ENCODE assay signal across 15 mouse cellular contexts in genomic region chr12:59932471-59932870, GRCm38 (mm10).
A peak's percentile ranks its signal among the peaks of the same experiment; 100 is the strongest.
DNase-seq lines count a peak whose midpoint lies in the region; ATAC-seq and TF ChIP-seq lines count a peak whose summit lies in the region.
"Had no signal": no experiment of that assay in that cellular context is flagged by ENCODE, and none has a peak within 500 bp of the region (broad histone marks: within the 10 kb centered on the region; RNA-seq: fewer than 3 reads in every experiment).

No protein-coding gene starts in this region.

- WGBS in lung, embryonic 14.5 days, result 37% methylated on average over 2 of the region's 2 CpGs
- 86% methylated on average over 2 of the region's 2 CpGs for WGBS in intestine, embryonic 16.5 days

- peak; percentile 63 for ATAC-seq in lung, embryonic 14.5 days (ENCODE audit: insufficient read depth)
- ATAC-seq in intestine, embryonic 16.5 days, result no peak
- ATAC-seq: CD4-positive, CD25-positive, alpha-beta regulatory T cell, adult 4 months had no signal

- H3K9ac ChIP-seq in lung, embryonic 14.5 days, result no peak overlapping the region
- no peak overlapping the region for H3K9ac ChIP-seq in intestine, embryonic 16.5 days (ENCODE audit: low read depth, low read length)
- H3K9ac ChIP-seq: liver, embryonic 14.5 days had no signal

- no peaks in the 10 kb centered on the region for H3K9me3 ChIP-seq in lung, embryonic 14.5 days (ENCODE audit: low read depth, low read length)
- no peaks in the 10 kb centered on the region for H3K9me3 ChIP-seq in intestine, embryonic 16.5 days (ENCODE audit: control insufficient read depth, low read length)
- H3K9me3 ChIP-seq: limb, embryonic 10.5 days had no signal

- H3K4me1 ChIP-seq in lung, embryonic 14.5 days (ENCODE audit: insufficient read depth), result no peaks in the 10 kb centered on the region
- H3K4me1 ChIP-seq in intestine, embryonic 16.5 days (ENCODE audit: control insufficient read depth, insufficient read depth, low read length), result no peaks in the 10 kb centered on the region
- H3K4me1 ChIP-seq: limb, embryonic 10.5 days had no signal

- no peaks in the 10 kb centered on the region for H3K27me3 ChIP-seq in lung, embryonic 14.5 days (ENCODE audit: insufficient read depth, low read length)
- H3K27me3 ChIP-seq in intestine, embryonic 16.5 days (replicated peaks; ENCODE audit: control insufficient read depth, insufficient read depth, low read length), result no peaks in the 10 kb centered on the region

- no peak overlapping the region for H3K4me2 ChIP-seq in lung, embryonic 14.5 days
- no peak overlapping the region for H3K4me2 ChIP-seq in intestine, embryonic 16.5 days (ENCODE audit: low read depth, low read length)

- no peak overlapping the region for H3K4me3 ChIP-seq in lung, embryonic 14.5 days (ENCODE audit: low read depth, low read length)
- H3K4me3 ChIP-seq in intestine, embryonic 16.5 days (ENCODE audit: low read length), result no peak overlapping the region
- H3K4me3 ChIP-seq: limb, embryonic 10.5 days had no signal

- no peak for TF ChIP-seq CTCF in lung, embryonic 14.5 days (IDR thresholded peaks at IDR 0.05; ENCODE audit: low read depth)

- no peaks in the 10 kb centered on the region for H3K36me3 ChIP-seq in lung, embryonic 14.5 days (ENCODE audit: insufficient read depth)
- H3K36me3 ChIP-seq in intestine, embryonic 16.5 days (ENCODE audit: control insufficient read depth, insufficient read depth, low read length), result no peaks in the 10 kb centered on the region
- H3K36me3 ChIP-seq: limb, embryonic 10.5 days had no signal

- H3K27ac ChIP-seq in lung, embryonic 14.5 days (ENCODE audit: low read depth), result no peak overlapping the region
- H3K27ac ChIP-seq in intestine, embryonic 16.5 days (ENCODE audit: low read length), result no peak overlapping the region
- H3K27ac ChIP-seq: limb, embryonic 10.5 days; liver, embryonic 14.5 days had no signal

- peak; percentile 72 for DNase-seq in lung, embryonic 14.5 days
- no peak for DNase-seq in lung, postnatal 14 days
- peak; percentile 10 to 39 for DNase-seq in frontal cortex, adult 2 months (ENCODE audit: extremely low spot score in 1 of 2, low spot score in 1 of 2)
- peak; percentile 20 for DNase-seq in layer of hippocampus, adult 9-10 months (ENCODE audit: low spot score)
- peak; percentile 4 to 16 for DNase-seq in lung, postnatal 4 days
- DNase-seq in adrenal gland, adult 2 months, result no peak
- DNase-seq in spleen, postnatal 10 days (ENCODE audit: low spot score in 2 of 2), result no peak
- DNase-seq: cerebellum, adult 2 months; embryo, embryonic 11 days; kidney, postnatal 10 days; thymus, postnatal 14 days had no signal

Comparison
In these comparisons a context has a peak if more than half of its experiments do, and no peak if none do; other contexts are left out.
1. DNase-seq: peak in lung, embryonic 14.5 days (single experiment), frontal cortex, adult 2 months (2 of 2), layer of hippocampus, adult 9-10 months (single experiment) and lung, postnatal 4 days (2 of 2); none in lung, postnatal 14 days (single experiment), adrenal gland, adult 2 months (single experiment) and spleen, postnatal 10 days (0 of 2).